Mouse (Mus musculus): ENCODE measurements at regions not wholly inside any gene's neighbourhood (a gene's known extent, or its start where the extent isn't known, plus 50 kb on each side); places are given as distances from the start of the nearest gene placed in this dataset.

GRCm38 (mm10) chr15:24840271-24840670 is 573.3 kb downstream of the Basp1 start:
- TF ChIP-seq CTCF (conservative IDR thresholded peaks at IDR 0.05 in 1 of 2, IDR thresholded peaks at IDR 0.05 in 1 of 2; ENCODE audit: low read depth in 2 of 2, low read length in 2 of 2) (no peak), POLR2A (IDR thresholded peaks at IDR 0.05; ENCODE audit: low read depth, low read length) (no peak), ELF1 (IDR thresholded peaks at IDR 0.05; ENCODE audit: low read depth, low read length) (no peak), UBTF (IDR thresholded peaks at IDR 0.05; ENCODE audit: low read depth, low read length) (no peak), TCF12 (IDR thresholded peaks at IDR 0.05; ENCODE audit: low read depth, low read length) (no peak), HCFC1 (IDR thresholded peaks at IDR 0.05; ENCODE audit: low read depth, low read length) (no peak), MAFK (IDR thresholded peaks at IDR 0.05; ENCODE audit: insufficient replicate concordance, low read length) (no peak)

Measured in CH12.LX (cell line).